Mouse (Mus musculus) gastrocnemius, adult 2 months (tissue): ENCODE results near the gene Il12a. TPM values are rescaled to one million over a fixed set of nuclear protein-coding genes. Genes with fewer than 3 reads are reported as not detected.

Experiments used
- DNase-seq: peaks from one replicate; pipeline ENCODE4 v3.0.0; 2022
- H3K27ac ChIP-seq: fragments of 200-600 bp; 2 replicates; pipeline ENCODE4 v1.8.1; 2022; ENCODE audit warnings: mild to moderate bottlenecking
- H3K4me3 ChIP-seq: fragments of 200-600 bp; 2 replicates; pipeline ENCODE4 v1.8.1; 2022; ENCODE audit warnings: mild to moderate bottlenecking, moderate library complexity
- CTCF ChIP-seq: fragments of 200-600 bp; IDR thresholded peaks from 2 replicates; pipeline ENCODE4 v1.8.1; 2022; ENCODE audit warnings: antibody characterized with exemption, mild to moderate bottlenecking, moderate library complexity
- intact Hi-C: fragments of 180-260 bp; cut with DNase I; formaldehyde crosslinking; loops from one replicate; pipeline ENCODE4 v1.15.1; 2025
- total RNA-seq, 2 experiments: library from RNA; stranded (reverse); gene quantifications; 2 replicates each; pipeline ENCODE4 v1.2.3; 2021

Gene Il12a
- total RNA-seq, 2 experiments from 2014 or later: 4.1 to 4.8 TPM

DNA sequence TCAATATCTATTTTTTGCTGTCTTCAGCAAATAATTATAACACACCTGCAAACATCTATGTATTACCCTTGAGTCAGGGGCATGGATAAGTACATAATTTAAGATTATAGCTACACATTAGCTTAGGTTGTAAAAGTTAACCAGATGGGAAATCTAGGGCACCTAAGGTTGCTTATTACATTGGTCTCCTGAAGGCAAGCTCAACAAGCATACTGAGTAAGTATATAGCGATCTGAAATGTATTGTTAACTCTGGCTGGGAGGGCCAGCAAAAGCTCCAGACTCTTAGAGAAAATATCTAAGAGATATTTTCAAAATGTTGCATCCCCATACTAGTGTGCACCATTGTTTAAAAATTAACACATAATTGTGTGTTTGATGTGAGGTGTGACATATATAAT, 22.6 kb upstream of the Il12a start:
- TF ChIP-seq CTCF: no peak
- H3K4me3 ChIP-seq: no peak overlapping the region
- intact Hi-C loops: no loop called here
- no peak for DNase-seq
- no peak overlapping the region for H3K27ac ChIP-seq

DNA sequence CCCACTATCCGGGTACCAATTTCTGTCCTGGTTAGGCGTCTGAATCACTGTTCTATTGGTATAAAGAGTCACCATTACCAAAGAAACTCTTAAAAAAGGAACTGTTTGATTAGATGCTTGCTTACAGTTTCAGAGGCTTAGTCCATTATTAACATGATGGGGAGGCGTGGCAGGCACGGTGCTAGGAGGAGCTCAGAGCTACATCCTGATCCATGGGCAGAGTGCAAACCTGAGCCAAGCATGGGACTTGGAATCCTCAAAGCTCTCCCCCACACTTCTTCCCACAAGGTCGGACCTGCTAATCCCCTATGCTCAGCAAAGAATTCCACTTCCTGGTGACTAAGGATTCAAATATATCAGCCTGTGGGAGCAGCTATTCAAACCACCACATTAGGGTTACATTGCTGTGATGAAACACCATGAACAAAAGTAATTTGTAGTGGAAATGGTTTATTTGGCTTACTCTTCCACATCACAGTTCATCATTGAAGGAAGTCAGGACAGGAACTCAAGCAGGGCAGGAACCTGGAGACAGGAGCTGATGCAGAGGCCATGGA, 20.9 kb upstream of the Il12a start:
- intact Hi-C loops: no loop called here
- no peak for TF ChIP-seq CTCF
- DNase-seq: no peak
- Histone ChIP-seq H3K4me3 (no peak overlapping the region), H3K27ac (no peak overlapping the region)

DNA sequence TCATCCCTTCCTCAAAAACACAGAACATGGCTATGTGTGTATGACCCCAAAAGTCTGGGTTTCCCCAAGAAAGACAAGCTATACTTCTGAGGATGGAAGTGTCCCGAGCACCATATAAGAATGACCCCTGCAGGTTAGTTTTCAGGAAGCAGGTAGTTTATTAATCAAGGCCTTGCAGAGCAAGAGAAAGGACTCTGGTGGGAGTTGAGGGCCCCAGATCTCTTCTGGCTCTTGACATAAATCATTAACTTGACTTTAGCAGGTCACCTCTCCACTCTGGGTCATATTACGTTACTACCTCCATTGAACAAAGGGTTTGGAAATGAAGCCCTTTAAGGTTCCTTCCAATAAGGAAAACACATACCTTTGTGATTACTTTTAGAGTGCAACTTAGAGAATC, 15.7 kb upstream of the Il12a start:
- no peak for DNase-seq
- Histone ChIP-seq H3K4me3 (no peak overlapping the region), H3K27ac (peak overlapping the region; percentile 80; the same call in 1 of the 2 replicates)
- intact Hi-C loops: no loop called here
- no peak for TF ChIP-seq CTCF

DNA sequence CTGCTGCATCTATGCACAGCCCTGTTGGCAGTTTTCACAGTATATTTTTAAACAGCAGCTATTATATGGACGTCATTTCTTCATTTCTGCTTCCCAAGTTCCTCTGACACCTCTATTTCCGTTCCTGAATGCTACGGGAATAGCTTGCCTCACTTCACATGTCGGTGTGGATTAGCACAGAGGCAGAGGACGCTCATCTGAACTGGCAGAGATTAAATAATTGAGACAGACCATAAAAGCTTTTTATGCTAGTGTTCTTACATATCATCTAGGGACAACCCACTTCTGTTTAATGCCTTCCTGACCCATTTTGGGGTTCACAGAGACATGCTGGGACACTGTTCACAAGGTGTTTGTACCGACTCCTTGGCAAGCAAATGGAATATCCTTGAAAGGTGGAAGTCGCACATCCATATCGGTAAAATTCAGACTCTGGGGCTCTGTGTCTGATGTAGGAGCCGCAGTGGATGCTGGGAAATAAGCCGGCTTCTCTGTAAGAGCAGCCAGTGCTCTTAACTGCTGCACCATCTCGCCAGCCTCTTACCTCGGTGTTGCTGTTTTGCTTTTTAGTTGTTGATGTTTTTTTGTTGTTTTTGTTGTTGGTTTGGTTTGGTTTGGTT, 15.1 kb upstream of the Il12a start:
- H3K27ac ChIP-seq: peak overlapping the region; percentile 80
- no peak for DNase-seq
- TF ChIP-seq CTCF: no peak
- H3K4me3 ChIP-seq: no peak overlapping the region
- intact Hi-C loops: no loop called here

GRCm38 (mm10) chr3:68675980-68676678, 14.3 kb upstream of the Il12a start:
- no peak for DNase-seq
- intact Hi-C loops: no loop called here
- TF ChIP-seq CTCF: no peak
- Histone ChIP-seq H3K27ac (peak overlapping the region; percentile 80), H3K4me3 (peak overlapping the region; percentile 67)

GRCm38 (mm10) chr3:68676831-68677303, 13.6 kb upstream of the Il12a start:
- peak; percentile 56 for DNase-seq
- H3K4me3 ChIP-seq: peak overlapping the region; percentile 67
- H3K27ac ChIP-seq: peak overlapping the region; percentile 80
- intact Hi-C loops: no loop called here
- TF ChIP-seq CTCF: no peak

DNA sequence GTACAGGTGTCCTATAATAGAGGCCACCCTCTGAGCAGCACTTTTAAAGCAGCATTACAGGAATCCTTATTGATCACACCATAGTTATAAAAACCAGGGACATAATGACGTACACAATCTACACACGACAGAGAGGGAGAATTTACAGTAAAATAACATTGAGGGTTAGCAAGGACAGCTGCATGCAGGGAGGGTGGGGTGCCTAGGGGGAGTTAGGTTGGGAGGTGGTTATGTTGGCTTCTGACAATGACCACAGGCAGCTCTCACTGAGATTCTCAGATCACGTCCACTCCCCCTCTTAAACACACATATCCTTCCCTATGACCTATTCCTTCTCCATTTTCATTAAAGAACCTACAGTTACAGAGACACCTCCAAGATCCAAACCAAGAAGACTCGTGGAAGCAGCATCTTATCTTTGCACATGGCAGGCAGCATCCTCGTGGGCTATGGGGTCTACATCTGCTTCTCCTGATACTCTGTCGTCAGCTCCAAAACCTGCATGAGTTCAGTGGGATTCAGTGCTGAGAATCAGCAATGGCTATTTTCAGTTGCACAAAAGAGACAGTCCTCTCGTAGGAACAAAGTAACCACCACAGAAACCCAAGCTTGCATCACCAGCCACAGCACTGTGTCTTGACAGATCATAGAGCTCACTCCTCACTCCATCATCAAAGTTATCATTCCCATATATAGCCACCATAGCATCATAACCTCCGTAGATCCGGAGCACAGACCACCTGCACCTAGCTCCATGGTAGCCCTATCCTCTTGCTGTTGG, 11.4 kb upstream of the Il12a start:
- TF ChIP-seq CTCF: no peak
- intact Hi-C loops: no loop called here
- DNase-seq: no peak
- H3K27ac ChIP-seq: no peak overlapping the region
- no peak overlapping the region for H3K4me3 ChIP-seq

GRCm38 (mm10) chr3:68683579-68683978, 6.9 kb upstream of the Il12a start:
- no peak for TF ChIP-seq CTCF
- H3K4me3 ChIP-seq: no peak overlapping the region
- peak overlapping the region; percentile 10; the same call in 1 of the 2 replicates for H3K27ac ChIP-seq
- intact Hi-C loops: no loop called here
- DNase-seq: no peak

DNA sequence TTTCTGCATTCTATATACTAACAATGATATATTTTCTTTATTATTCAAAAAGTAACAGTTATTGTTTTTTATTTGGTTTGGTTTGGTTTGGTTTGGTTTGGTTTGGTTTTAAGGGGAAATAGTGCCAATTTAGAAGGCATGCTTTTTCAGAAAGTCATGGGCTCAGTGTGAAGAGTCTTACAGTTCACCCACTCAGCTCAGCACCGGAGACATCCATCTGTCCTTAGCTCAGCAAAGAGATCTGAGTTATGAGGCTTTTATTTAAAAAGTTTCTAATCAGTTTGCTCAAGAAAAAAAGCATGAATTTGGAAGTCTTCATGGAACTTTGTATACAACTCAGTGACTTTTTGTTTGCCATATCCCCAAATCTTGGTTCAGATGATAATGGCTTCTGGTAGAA, 6.2 kb upstream of the Il12a start:
- no peak for TF ChIP-seq CTCF
- Histone ChIP-seq H3K4me3 (no peak overlapping the region), H3K27ac (no peak overlapping the region)
- DNase-seq: no peak
- intact Hi-C loops: no loop called here

DNA sequence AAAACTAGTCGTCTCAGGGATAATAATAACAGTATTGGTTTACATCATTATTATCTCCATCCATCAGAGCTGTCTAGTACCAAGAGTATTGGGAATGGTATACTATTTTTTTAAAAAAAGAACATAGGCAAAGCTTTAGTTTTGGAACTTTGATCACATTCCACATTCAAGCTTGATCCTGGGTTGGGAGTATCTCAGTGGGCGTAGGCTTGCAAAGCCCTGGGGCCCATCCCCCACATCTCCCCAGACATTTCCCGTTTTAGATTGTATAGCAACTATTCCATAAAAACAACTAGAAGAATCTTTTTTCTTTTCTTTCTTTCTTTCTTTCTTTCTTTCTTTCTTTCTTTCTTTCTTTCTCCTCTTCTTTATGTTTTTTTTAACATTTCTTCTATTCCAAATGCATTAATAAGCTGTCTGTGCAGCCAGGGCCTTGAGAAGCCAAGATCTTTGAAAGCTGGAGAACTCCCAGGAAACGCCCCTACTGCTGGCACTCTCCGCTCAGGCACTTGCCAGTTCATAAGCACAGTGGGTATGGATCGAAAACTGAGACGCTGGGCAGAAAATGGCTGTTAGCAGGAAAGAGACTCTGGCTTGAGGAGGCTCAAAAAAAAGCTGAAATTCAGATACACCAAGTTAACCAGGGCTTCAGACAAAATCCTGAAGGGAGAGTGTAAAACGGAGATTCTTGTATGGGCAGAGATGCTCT, 3.4 kb upstream of the Il12a start:
- no peak for DNase-seq
- no peak overlapping the region for H3K4me3 ChIP-seq
- intact Hi-C loops: no loop called here
- peak overlapping the region; percentile 35 for H3K27ac ChIP-seq
- no peak for TF ChIP-seq CTCF

DNA sequence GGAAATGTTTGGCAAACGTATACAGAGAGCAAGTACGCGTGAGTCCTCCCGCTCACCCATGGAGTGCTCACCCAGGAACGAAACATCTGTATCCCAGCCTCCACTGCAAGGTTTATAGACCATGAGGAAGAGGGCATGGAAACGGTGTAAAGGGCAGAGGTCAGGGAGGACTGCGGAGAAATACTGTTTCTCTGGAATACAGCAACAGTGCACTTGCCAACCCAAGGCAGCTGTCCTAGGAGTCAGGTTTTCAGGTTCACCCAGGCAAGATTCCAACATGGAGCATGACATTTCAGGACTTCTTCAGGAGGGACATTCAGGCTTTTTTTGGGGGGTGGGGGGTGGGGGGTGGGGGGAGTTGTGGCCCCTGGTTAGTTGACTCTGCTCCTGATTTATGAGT, 1.1 kb upstream of the Il12a start:
- Histone ChIP-seq H3K27ac (peak overlapping the region; percentile 13; the same call in 1 of the 2 replicates), H3K4me3 (no peak overlapping the region)
- intact Hi-C loops: no loop called here
- DNase-seq: peak; percentile 57
- TF ChIP-seq CTCF: no peak
